Mouse (Mus musculus) gastrocnemius, postnatal 25 days (tissue): ENCODE measurements around the gene Ruvbl1. TPM values are rescaled to one million over a fixed set of nuclear protein-coding genes. Genes with fewer than 3 reads are reported as not detected.

ENCODE experiments used
- DNase-seq: peaks from one replicate; pipeline ENCODE4 v3.0.0; 2022
- total RNA-seq, 2 experiments: library from RNA; stranded (reverse); gene quantifications; 1 replicate in 1 of 2; 2 replicates in 1 of 2; pipeline ENCODE4 v1.2.3; 2021

Gene Ruvbl1
- total RNA-seq, 2 experiments from 2014 or later = 16.9 to 17.8 TPM

DNA sequence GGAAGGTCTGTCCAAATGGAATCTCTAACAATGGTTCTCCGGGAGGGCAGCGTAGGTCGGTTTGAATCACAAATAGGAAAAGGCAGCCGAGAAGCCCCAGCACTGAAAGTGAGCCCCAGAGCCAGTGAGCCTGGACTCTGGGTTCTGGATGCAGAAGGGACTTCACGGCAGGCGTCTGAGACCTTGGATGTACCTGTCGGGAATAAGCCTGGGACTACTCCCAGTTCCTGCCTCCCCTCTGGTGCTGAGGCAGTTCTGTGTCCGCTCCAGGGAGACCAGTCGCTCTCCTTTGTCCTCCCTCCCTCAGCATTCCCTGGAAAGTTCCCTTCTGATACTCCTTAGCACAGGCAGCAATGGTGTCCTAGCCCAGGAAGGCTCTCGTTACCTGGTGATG is 80.2 kb downstream of the Ruvbl1 start:
- no peak for DNase-seq

Other genes starting within 250 kb of the Ruvbl1 start
- not detected for gene Dnajb8, start 243.1 kb upstream of the Ruvbl1 start, total RNA-seq
- 1 to 10 TPM; 7.4 to 7.5 TPM for gene Eefsec, start 18.9 kb upstream of the Ruvbl1 start, total RNA-seq
- 10 to 100 TPM; 22.1 to 22.9 TPM for gene Sec61a1, start 53.5 kb downstream of the Ruvbl1 start, total RNA-seq
- 10 to 100 TPM; 56.2 to 78.7 TPM for gene Kbtbd12, start 172.5 kb downstream of the Ruvbl1 start, total RNA-seq